Mouse (Mus musculus) gastrocnemius, postnatal 25 days (tissue): ENCODE results near the gene S100b. TPM values are rescaled to one million over a fixed set of nuclear protein-coding genes. Genes with fewer than 3 reads are reported as not detected.

Experiments
- DNase-seq: peaks from one replicate; pipeline ENCODE4 v3.0.0; 2022
- microRNA-seq, 2 experiments: library from miRNA; unstranded; fragments of <30 nt; microRNA quantifications; one replicate each; pipeline ENCODE4 v1.2.0; 2021; ENCODE audit warnings: borderline replicate concordance in 2 of 2
- total RNA-seq, 2 experiments: library from RNA; stranded (reverse); gene quantifications; 1 replicate in 1 of 2; 2 replicates in 1 of 2; pipeline ENCODE4 v1.2.3; 2021

S100b gene
- total RNA-seq, 2 experiments from 2014 or later = 4.3 to 6.1 TPM

DNA sequence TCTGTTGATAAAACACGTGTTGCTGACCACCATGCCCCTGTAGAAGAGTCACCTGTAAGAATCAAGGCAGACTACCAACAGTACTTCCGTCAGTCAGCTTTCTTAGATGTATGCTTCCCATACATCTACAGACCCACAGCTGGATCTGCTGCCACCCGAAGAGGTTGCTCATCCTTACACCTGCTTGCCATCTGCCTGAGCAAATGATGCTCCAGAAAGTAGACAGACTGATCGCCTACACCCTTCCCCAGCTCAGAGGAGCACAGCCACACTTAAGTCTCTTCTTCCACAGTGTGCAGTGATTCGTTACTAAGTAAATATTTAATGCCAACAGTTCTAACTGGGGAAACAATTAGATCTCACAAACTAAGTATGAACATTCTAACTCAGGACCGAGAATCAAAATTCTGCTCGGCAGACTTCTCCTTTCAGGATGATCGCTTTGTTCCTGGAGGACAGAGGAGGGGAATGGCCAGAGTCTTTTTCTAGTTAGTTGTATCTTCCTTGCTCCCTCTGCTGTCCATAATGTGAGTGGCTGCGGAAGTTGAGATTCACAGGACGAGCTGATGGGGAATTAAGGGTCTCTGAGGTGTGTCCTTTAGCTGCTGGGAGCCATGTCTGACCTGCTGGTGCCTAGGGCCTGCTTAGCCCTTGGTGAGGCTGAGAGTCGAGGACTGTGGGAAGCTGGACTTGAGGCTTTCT, 6.9 kb downstream of the S100b start:
- no peak for DNase-seq

DNA sequence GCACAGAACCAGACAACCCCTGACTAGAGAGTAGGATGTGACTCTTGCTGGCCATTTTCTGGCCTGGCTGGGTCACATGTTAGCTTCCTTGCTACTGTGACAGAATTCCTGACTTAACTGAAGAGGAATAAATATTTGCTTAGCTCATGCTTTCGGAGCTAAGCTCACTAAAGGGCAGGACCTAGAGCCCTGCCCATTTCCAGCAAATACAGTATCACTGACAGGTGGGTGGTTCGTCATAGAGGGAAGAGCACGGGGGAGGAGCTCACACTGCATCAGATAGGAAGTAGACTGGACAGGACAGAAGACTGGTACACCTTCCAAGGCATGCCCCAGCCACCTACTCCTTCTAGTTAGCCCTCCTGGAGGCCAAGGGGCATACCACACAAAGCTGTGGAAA, 7.8 kb downstream of the S100b start:
- no peak for DNase-seq

DNA sequence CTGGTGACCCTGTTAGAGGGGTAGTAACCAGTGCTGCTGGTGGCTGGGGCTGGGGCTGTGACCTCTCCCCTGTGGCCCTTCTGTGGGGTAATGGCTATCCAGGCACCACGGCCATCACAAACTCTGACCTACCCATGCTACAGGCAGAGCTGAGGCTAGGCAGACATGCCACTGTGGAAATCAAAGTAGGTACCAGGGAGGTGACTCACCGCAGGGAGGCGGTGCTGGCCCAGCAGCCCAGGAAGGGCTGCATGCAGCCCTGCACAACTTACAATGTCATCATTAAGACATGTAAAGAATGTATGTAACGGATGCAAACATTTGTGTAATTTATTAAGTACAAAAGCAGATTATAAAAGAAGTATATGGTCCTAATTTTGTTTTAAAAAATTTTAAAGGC, 8.8 kb downstream of the S100b start:
- DNase-seq = no peak

- no peak for DNase-seq
These were observed 17.6 kb downstream of the S100b start for GRCm38 (mm10) chr10:76271238-76271637.

DNA sequence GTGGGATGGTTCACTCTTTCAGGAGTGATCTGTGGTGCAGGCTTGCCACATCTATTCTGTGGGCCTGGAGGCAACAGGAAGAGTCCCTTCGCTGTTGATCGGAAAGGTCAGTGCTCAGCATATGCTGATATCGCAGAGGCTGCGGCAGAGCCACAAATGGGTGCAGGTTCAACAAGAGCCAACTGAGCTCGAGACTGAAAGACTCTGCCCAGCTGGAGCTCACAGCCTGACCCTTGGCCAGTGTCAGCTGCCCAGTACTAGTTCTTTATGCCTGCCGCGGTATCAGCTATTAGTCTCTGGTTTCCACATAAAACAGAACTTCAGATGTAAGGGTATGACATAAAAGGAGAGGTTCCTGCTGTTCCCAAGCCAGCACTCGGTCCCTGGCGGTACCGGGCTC, 21.6 kb downstream of the S100b start:
- no peak for DNase-seq

DNA sequence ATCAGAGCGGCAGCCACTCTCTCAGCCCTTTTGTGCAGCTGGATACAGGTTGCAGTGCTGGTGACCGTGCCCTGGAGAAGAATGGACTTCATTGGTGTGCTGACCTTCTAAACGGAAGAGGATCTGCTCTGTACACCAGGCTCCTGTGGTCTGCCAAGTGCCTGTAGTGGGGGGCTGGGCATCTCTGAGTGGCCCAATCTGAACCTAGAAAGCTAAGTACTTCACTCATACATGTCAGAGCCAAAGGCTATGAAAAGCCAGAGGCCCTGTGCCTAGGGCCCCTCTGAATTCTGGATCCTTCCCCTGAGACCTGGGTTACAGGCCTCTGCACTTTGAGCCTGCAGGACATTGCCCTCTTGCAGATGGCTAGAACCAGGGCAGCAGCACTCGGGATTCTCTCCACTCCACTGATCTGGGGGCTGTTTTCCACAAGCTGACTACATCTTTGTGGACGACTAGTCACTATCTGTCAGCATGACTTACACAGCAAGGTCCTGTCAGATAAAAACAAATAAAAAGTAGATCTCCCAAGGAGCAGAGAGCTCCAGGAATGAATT, 25.0 kb downstream of the S100b start:
- DNase-seq = no peak

DNA sequence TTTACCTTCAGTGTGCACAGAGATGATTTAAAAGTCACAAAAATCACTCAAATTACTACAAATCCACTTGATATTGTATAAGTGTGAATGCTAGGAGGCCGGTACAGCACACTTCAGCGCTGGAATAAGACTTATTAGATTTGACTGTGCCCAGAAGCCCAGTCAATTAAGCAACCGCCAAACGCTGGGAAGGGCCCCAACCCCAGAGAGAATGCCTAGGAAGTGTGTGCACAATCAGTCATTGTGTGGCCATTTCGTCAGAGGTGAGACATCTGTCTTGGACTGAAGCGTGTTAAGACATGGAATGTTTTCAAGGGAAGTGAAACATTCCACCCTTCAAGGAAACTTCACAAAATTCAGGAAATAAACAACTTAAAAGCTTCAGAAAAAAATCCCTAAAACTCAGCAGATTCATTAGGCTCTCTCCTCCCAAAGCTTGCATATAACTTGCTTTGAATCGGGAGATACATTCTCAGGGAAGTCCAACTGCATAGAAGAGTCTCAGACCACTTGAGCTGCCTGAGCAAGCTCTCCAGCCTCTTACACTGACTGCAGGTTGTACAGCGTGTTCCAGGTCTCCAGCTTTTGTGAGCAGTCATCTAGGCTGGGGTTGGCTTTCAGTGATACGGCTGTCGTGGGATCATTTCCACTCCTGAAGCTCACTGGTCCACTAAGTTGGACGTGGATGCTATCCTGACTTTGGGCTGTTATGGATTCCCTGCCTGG, 34.8 kb downstream of the S100b start:
- DNase-seq = no peak

- no peak for DNase-seq
These were observed 35.4 kb downstream of the S100b start for GRCm38 (mm10) chr10:76289052-76289451.

DNA sequence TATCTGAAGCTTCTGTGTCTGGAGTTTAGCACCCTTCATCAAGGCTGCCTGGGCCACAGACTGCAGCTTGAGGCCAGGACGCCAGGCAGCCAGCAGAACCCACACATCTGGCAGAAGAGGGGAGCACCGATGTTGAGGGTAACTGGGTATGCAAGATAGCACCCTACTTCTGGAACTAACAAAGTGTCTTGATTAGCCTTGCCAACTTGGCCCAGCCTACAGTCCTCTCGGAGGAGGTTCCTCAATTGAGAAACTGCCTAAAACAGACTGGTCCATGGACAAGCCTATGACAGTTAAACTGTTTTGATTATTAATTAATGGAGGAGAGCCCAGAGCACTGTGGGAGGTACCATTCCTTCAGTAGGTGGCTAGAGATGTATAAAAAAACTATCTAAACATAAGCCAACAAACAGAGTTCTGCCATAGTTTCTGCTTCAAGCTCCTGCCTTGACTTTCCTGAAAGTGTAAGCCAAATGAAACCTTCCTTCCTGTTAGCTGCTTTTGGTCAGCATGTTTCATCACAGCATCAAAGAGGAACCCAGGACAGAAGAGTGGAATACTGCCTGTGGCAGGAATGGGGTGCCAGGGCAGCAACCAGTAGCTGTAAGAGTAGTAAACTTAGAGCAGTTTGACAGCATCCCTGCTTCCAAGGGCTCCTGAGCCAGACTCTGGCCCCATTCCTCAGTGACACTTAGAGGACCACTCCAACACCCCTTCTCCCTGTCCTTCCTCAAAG, 36.5 kb downstream of the S100b start:
- DNase-seq = no peak

- no peak for DNase-seq
These were observed 39.6 kb downstream of the S100b start for GRCm38 (mm10) chr10:76293222-76293621.

GRCm38 (mm10) chr10:76300133-76300532, 46.5 kb downstream of the S100b start:
- no peak for DNase-seq

DNA sequence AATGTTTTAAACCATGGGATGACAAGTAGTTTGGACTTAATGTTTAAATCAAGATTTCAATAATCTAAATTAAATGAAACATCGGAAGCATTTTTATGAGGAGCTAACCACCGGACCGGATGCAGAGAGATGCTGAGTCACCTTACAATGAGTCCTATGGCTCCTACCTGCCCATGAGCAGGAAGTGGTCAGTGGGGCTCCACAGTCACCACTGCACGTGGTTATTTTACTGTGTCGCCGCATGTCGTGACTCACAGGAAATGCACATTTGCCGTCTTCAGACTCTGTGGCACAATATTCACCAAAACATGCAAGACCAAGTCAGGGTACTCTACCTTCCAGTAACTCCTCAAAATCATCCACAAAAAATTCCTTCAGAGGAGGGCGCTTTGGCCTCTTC, 53.1 kb downstream of the S100b start:
- no peak for DNase-seq

Small RNAs within 50 kb of the gene (microRNA-seq; reads per million reads assigned to microRNA genes)
- 0 reads per million in 2 experiments for gene Mir678

Other genes with a start within 250 kb of the S100b start
- gene Zfp280b, start 221.2 kb upstream of the S100b start, total RNA-seq = 1 to 10 TPM; 5.5 to 9.6 TPM
- not detected for gene Slc5a4b, start 142.9 kb upstream of the S100b start, total RNA-seq
- not detected for gene Slc5a4a, start 106.4 kb upstream of the S100b start, total RNA-seq
- 1 to 10 TPM; 2.7 to 4.4 TPM for gene Prmt2, start 16.0 kb upstream of the S100b start, total RNA-seq
- 1 to 10 TPM; 4.7 to 5.5 TPM for gene Dip2a, start 91.4 kb downstream of the S100b start, total RNA-seq
- not detected for gene AC141477.1, start 186.6 kb downstream of the S100b start, total RNA-seq
- 10 to 100 TPM; 49.1 to 55.2 TPM for gene Pcnt, start 188.9 kb downstream of the S100b start, total RNA-seq
- gene 2610028H24Rik, start 195.2 kb downstream of the S100b start, total RNA-seq = under 1 TPM; 0.29 to 0.31 TPM
- 10 to 100 TPM; 17.2 to 19.2 TPM for gene Mcm3ap, start 215.1 kb downstream of the S100b start, total RNA-seq
- gene Ybey, start 215.3 kb downstream of the S100b start, total RNA-seq = 1 to 10 TPM; 3.6 to 3.9 TPM